Mouse (Mus musculus): ENCODE measurements around the gene Cabp1. TPM values are rescaled to one million over a fixed set of nuclear protein-coding genes. Genes with fewer than 3 reads are reported as not detected.
"Not testable (repeated sequence)": the region's sequence is repeated elsewhere in the genome, so short reads cannot be mapped to it uniquely, and the experiment has no call there.

Cabp1 gene
- total and polyA plus RNA-seq, 3 experiments = 0.35 to 1.7 TPM; not detected in 1

DNA sequence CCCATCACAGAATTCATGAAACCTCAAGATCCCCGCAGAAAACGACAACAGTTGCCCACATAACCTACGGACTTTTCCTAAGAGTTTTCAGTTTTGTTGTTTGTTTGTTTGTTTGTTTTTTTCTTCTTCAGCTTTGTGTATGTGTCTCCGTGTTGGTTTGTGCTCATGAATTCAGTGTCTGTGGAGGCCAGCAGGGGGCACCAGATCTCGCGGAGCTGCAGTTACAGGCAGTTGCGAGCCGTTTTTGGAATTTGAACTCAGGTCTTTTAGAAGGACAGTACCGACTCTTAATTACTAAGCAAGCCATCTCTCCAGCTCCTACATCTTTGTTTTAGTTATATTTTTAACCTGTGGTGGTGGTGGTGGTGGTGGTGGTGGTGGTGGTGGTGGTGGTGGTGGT, 28.8 kb downstream of the Cabp1 start:
- Histone ChIP-seq H3K9ac (ENCODE audit: control insufficient read depth, low read depth, low read length, poor library complexity, severe bottlenecking) (no peak overlapping the region), H3K4me3 (ENCODE audit: control insufficient read depth in 1 of 2, insufficient read depth in 1 of 2, low read depth in 2 of 2, low read length in 2 of 2) (no peak overlapping the region), H3K4me1 (ENCODE audit: control insufficient read depth in 1 of 2, insufficient read depth in 2 of 2, low read length in 2 of 2) (peaks cover 0 to 13% of the 10 kb centered on the region in 2 experiments; a peak in 2 of 4 replicates), H3K9me3 (replicated peaks; ENCODE audit: insufficient read depth, low read length) (no peaks in the 10 kb centered on the region), H3K27ac (ENCODE audit: control insufficient read depth, low read depth, low read length) (no peak overlapping the region), H3K27me3 (ENCODE audit: control insufficient read depth in 1 of 2, insufficient read depth in 2 of 2, low read length in 2 of 2) (no peaks in the 10 kb centered on the region), H3K79me2 (ENCODE audit: control insufficient read depth, insufficient read depth, low read length, poor library complexity) (no peaks in the 10 kb centered on the region; the same call in 1 of the 2 replicates), H3K36me3 (ENCODE audit: control insufficient read depth in 1 of 2, insufficient read depth in 2 of 2, low read length in 2 of 2) (peaks cover 0 to 7% of the 10 kb centered on the region in 2 experiments; a peak in 2 of 4 replicates)
- peak; percentile 71 for DNase-seq (ENCODE audit: low read depth, low spot score)
- no peak for TF ChIP-seq ETS1 (IDR thresholded peaks at IDR 0.05; ENCODE audit: low read depth, low read length)
- no peak for TF ChIP-seq BHLHE40 (IDR thresholded peaks at IDR 0.05; ENCODE audit: borderline replicate concordance, low read depth, low read length)
- 0 out of 2 replicates have a peak, but pooled peaks have one; percentile 16 for TF ChIP-seq MYB (IDR thresholded peaks at IDR 0.05; ENCODE audit: low read depth, low read length)
- TF ChIP-seq POLR2A (IDR thresholded peaks at IDR 0.05; ENCODE audit: control insufficient read depth in 1 of 2, insufficient read depth in 1 of 2, low read depth in 1 of 2, low read length in 2 of 2, poor library complexity in 1 of 2) = no peak
- TF ChIP-seq CTCF (IDR thresholded peaks at IDR 0.05 in 2 of 3, conservative IDR thresholded peaks at IDR 0.05 in 1 of 3; ENCODE audit: control insufficient read depth in 1 of 3, insufficient read depth in 1 of 3, low read depth in 2 of 3, low read length in 3 of 3, poor library complexity in 1 of 3, severe bottlenecking in 1 of 3) = peak; percentile 67 to 90 (median 83)
- TF ChIP-seq SMC3 (IDR thresholded peaks at IDR 0.05; ENCODE audit: low read depth, low read length) = peak; percentile 75
- 0 out of 2 replicates have a peak, but pooled peaks have one; percentile 31 for TF ChIP-seq SIN3A (IDR thresholded peaks at IDR 0.05; ENCODE audit: low read length)
- peak; percentile 50 for TF ChIP-seq RAD21 (IDR thresholded peaks at IDR 0.05; ENCODE audit: low read depth, low read length)
- no peak for TF ChIP-seq ELF1 (IDR thresholded peaks at IDR 0.05; ENCODE audit: low read depth, low read length)
- no peak for TF ChIP-seq MAX (IDR thresholded peaks at IDR 0.05; ENCODE audit: low read length)
- no peak for TF ChIP-seq USF2 (IDR thresholded peaks at IDR 0.05; ENCODE audit: borderline replicate concordance in 1 of 2, insufficient read depth in 1 of 2, low read depth in 1 of 2, low read length in 2 of 2)
- TF ChIP-seq ZC3H11A (IDR thresholded peaks at IDR 0.05; ENCODE audit: low read depth, low read length) = peak; percentile 32
- 0 out of 2 replicates have a peak, but pooled peaks have one; percentile 26 for TF ChIP-seq MAZ (IDR thresholded peaks at IDR 0.05; ENCODE audit: low read depth, low read length)
- TF ChIP-seq ZNF384 (IDR thresholded peaks at IDR 0.05; ENCODE audit: low read depth, low read length) = 0 out of 2 replicates have a peak, but pooled peaks have one; percentile 10
- TF ChIP-seq NELFE (IDR thresholded peaks at IDR 0.05; ENCODE audit: low read depth, low read length) = no peak
- TF ChIP-seq JUND (IDR thresholded peaks at IDR 0.05; ENCODE audit: low read depth, low read length) = no peak
- no peak for TF ChIP-seq NRF1 (IDR thresholded peaks at IDR 0.05; ENCODE audit: insufficient read depth, low read depth, low read length, poor library complexity, severe bottlenecking)

- not testable (repeated sequence) for H3K9ac ChIP-seq (ENCODE audit: control insufficient read depth, low read depth, low read length, poor library complexity, severe bottlenecking)
These were observed 29.7 kb downstream of the Cabp1 start for GRCm38 (mm10) chr5:115164446-115164845.

More at GRCm38 (mm10) chr5:115164446-115164845, 29.7 kb downstream of the Cabp1 start:
- DNase-seq (ENCODE audit: low read depth, low spot score); H3K4me3 ChIP-seq (ENCODE audit: control insufficient read depth in 1 of 2, insufficient read depth in 1 of 2, low read depth in 2 of 2, low read length in 2 of 2); H3K79me2 ChIP-seq (ENCODE audit: control insufficient read depth, insufficient read depth, low read length, poor library complexity); H3K27ac ChIP-seq (ENCODE audit: control insufficient read depth, low read depth, low read length); H3K9me3 ChIP-seq (replicated peaks; ENCODE audit: insufficient read depth, low read length); H3K27me3 ChIP-seq (ENCODE audit: control insufficient read depth in 1 of 2, insufficient read depth in 2 of 2, low read length in 2 of 2): not testable (repeated sequence)
- 0 out of 2 replicates have a peak, but pooled peaks have one; percentile 19 for TF ChIP-seq TBP (IDR thresholded peaks at IDR 0.05; ENCODE audit: low read depth, low read length)
- peaks cover 0 to 16% of the 10 kb centered on the region in 2 experiments; a peak in 2 of 4 replicates for H3K36me3 ChIP-seq (ENCODE audit: control insufficient read depth in 1 of 2, insufficient read depth in 2 of 2, low read length in 2 of 2)
- peaks cover 0 to 21% of the 10 kb centered on the region in 2 experiments; a peak in 2 of 4 replicates for H3K4me1 ChIP-seq (ENCODE audit: control insufficient read depth in 1 of 2, insufficient read depth in 2 of 2, low read length in 2 of 2)

Measured in MEL (cell line).